Mouse (Mus musculus): ENCODE results near the gene Hnrnpl.

Gene Hnrnpl

GRCm38 (mm10) chr7:28790066-28790806, 18.1 kb upstream of the Hnrnpl start:
- no peak for DNase-seq (ENCODE audit: low read depth, low spot score)

- DNase-seq (ENCODE audit: low read depth, low spot score), result no peak
These were observed 16.6 kb upstream of the Hnrnpl start for GRCm38 (mm10) chr7:28791706-28792105.

- DNase-seq (ENCODE audit: low read depth, low spot score), result no peak
These were observed 15.8 kb upstream of the Hnrnpl start for GRCm38 (mm10) chr7:28792391-28793185.

GRCm38 (mm10) chr7:28793834-28794233, 14.5 kb upstream of the Hnrnpl start:
- no peak for DNase-seq (ENCODE audit: low read depth, low spot score)

- no peak for DNase-seq (ENCODE audit: low read depth, low spot score)
These were observed 13.8 kb upstream of the Hnrnpl start for GRCm38 (mm10) chr7:28794496-28794895.

- no peak for DNase-seq (ENCODE audit: low read depth, low spot score)
These were observed 12.5 kb upstream of the Hnrnpl start for GRCm38 (mm10) chr7:28795832-28796231.

GRCm38 (mm10) chr7:28796562-28796975, 11.8 kb upstream of the Hnrnpl start:
- DNase-seq (ENCODE audit: low read depth, low spot score), result peak; percentile 71

- no peak for DNase-seq (ENCODE audit: low read depth, low spot score)
These were observed 8.3 kb upstream of the Hnrnpl start for GRCm38 (mm10) chr7:28799994-28800393.

- no peak for DNase-seq (ENCODE audit: low read depth, low spot score)
These were observed 6.9 kb upstream of the Hnrnpl start for GRCm38 (mm10) chr7:28801451-28801850.

GRCm38 (mm10) chr7:28801901-28802670, 6.3 kb upstream of the Hnrnpl start:
- no peak for DNase-seq (ENCODE audit: low read depth, low spot score)

- DNase-seq (ENCODE audit: low read depth, low spot score), result no peak
These were observed 5.3 kb upstream of the Hnrnpl start for GRCm38 (mm10) chr7:28802846-28803588.

- no peak for DNase-seq (ENCODE audit: low read depth, low spot score)
These were observed 4.6 kb upstream of the Hnrnpl start for GRCm38 (mm10) chr7:28803756-28804155.

GRCm38 (mm10) chr7:28806869-28807268, 1.5 kb upstream of the Hnrnpl start:
- DNase-seq (ENCODE audit: low read depth, low spot score), result no peak

GRCm38 (mm10) chr7:28807641-28808220, 610 bp upstream of the Hnrnpl start:
- no peak for DNase-seq (ENCODE audit: low read depth, low spot score)

GRCm38 (mm10) chr7:28808957-28809393, 634 bp downstream of the Hnrnpl start:
- DNase-seq (ENCODE audit: low read depth, low spot score), result no peak

- DNase-seq (ENCODE audit: low read depth, low spot score), result no peak
These were observed 1.2 kb downstream of the Hnrnpl start for GRCm38 (mm10) chr7:28809401-28810089.

GRCm38 (mm10) chr7:28810107-28811066, 2.0 kb downstream of the Hnrnpl start:
- peak; percentile 98 for DNase-seq (ENCODE audit: low read depth, low spot score)

- peak; percentile 75 for DNase-seq (ENCODE audit: low read depth, low spot score)
These were observed 2.9 kb downstream of the Hnrnpl start for GRCm38 (mm10) chr7:28811228-28811627.

GRCm38 (mm10) chr7:28811640-28812275, 3.4 kb downstream of the Hnrnpl start:
- no peak for DNase-seq (ENCODE audit: low read depth, low spot score)

Data from WW6 (cell line).